Mouse (Mus musculus) lung, postnatal 0 days (tissue): ENCODE data around the gene Fuca1.

ENCODE experiments used
- CTCF ChIP-seq: IDR thresholded peaks from 2 replicates; pipeline ENCODE4 v1.5.1; 2016; ENCODE audit warnings: antibody characterized with exemption, mild to moderate bottlenecking
- EP300 ChIP-seq: IDR thresholded peaks from 2 replicates; pipeline ENCODE4 v1.6.1; 2016; ENCODE audit warnings: antibody characterized with exemption, mild to moderate bottlenecking, control low read depth

GRCm38 (mm10) chr4:135945706-135946105, 25.2 kb downstream of the Fuca1 start:
- no peak for TF ChIP-seq CTCF
- no peak for TF ChIP-seq EP300
